Mouse (Mus musculus): ENCODE data around the gene Akap1. TPM values are rescaled to one million over a fixed set of nuclear protein-coding genes. Genes with fewer than 3 reads are reported as not detected.

Gene Akap1
- polyA plus RNA-seq, 1 experiment: 25.4 TPM

DNA sequence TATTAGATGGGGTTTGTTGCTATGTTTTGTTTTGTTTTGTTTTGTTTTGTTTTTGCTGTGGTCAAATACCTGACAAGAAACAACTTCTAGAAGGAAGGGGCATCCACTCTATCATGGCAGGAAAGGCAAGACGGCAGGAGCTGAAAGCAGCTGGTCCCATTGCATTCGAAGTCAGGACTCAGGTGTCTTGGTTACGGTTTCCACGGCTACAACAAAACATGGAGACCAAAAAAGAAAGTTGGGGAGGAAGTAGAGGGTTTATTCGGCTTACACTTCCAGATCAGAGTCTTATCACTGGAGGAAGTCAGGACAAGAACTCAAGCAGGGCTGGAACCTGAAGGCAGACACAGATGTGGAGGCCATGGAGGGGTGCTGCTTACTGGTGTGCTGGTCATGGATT is 47.3 kb downstream of the Akap1 start:
- TF ChIP-seq SRF (IDR thresholded peaks at IDR 0.05; ENCODE audit: control insufficient read depth, insufficient read length, low read depth) (no peak), POLR2A (IDR thresholded peaks at IDR 0.05; ENCODE audit: insufficient read length, low read depth) (no peak)
- H3K27me3 ChIP-seq (ENCODE audit: control insufficient read depth, insufficient read depth, insufficient read length): no peaks in the 10 kb centered on the region
- no peaks in the 10 kb centered on the region for H3K79me2 ChIP-seq (ENCODE audit: control insufficient read depth, insufficient read depth)
- H3ac ChIP-seq (ENCODE audit: control insufficient read depth, insufficient read length): no peak overlapping the region
- H3K36me3 ChIP-seq (ENCODE audit: control insufficient read depth, insufficient read depth): no peaks in the 10 kb centered on the region
- no peak overlapping the region for H3K4me2 ChIP-seq (ENCODE audit: low read depth)
- no peak overlapping the region for H3K4me3 ChIP-seq

DNA sequence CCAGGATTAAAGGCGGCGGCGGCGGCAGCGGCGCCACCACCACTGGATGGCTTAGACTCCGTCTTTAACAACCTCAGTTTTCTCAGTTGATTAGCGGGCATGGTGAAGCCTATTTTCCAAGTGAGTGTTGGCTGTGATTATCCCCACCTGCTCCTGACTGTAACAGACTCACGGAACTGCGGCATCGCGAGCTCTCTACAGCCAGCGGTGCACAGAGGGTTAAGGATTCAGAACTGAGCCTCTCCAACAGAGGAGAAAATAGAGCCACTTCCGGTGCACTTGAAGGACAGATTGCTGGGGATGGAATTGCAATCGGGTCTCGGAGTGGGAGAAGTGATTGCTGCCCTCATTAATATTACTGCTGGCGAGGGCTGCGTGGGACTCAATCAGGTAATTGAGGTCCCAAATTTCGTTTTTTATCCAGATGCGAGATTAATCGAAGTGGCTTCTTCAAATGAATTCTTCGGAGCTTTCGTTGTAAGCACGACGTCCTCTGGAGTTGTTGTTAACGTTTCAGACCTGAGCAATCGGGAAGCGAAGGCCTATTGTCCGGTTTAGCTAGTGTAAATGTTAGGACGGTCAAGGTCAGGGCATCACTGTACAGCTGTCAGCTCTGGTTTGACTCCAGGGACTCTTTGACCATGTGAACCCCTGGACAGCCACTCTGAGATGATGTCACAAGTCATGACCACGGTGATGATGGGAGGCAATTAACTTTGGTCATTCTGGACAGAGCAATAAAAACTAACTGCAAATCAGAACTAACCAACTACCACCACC is 61.0 kb downstream of the Akap1 start:
- TF ChIP-seq MAX (IDR thresholded peaks at IDR 0.05; ENCODE audit: low read depth): no peak
- TF ChIP-seq POLR2AphosphoS2 (IDR thresholded peaks at IDR 0.05; ENCODE audit: insufficient read length, low read depth): no peak
- TF ChIP-seq TCF12 (IDR thresholded peaks at IDR 0.05; ENCODE audit: insufficient read depth, poor library complexity, severe bottlenecking): no peak
- no peak for TF ChIP-seq REST (IDR thresholded peaks at IDR 0.05; ENCODE audit: insufficient read depth, insufficient read length)
- no peak for TF ChIP-seq MYOG (IDR thresholded peaks at IDR 0.05; ENCODE audit: control insufficient read depth in 1 of 3, insufficient read depth in 1 of 3, insufficient read length in 2 of 3, low read depth in 2 of 3)
- no peak for TF ChIP-seq USF1 (IDR thresholded peaks at IDR 0.05; ENCODE audit: low read depth)
- no peak for TF ChIP-seq MYOD1 (IDR thresholded peaks at IDR 0.05; ENCODE audit: control insufficient read depth in 1 of 3, insufficient read length in 2 of 3, low read depth in 2 of 3)
- TF ChIP-seq E2F4 (IDR thresholded peaks at IDR 0.05; ENCODE audit: insufficient read depth): no peak
- no peak for TF ChIP-seq TCF3 (IDR thresholded peaks at IDR 0.05; ENCODE audit: insufficient read length, low read depth)
- no peak for TF ChIP-seq SRF (IDR thresholded peaks at IDR 0.05; ENCODE audit: control insufficient read depth, insufficient read length, low read depth)
- TF ChIP-seq CEBPB (IDR thresholded peaks at IDR 0.05; ENCODE audit: insufficient read depth, poor library complexity, severe bottlenecking): no peak
- no peak for TF ChIP-seq POLR2A (IDR thresholded peaks at IDR 0.05; ENCODE audit: insufficient read length, low read depth)
- no peak overlapping the region for H3K4me3 ChIP-seq
- no peaks in the 10 kb centered on the region for H3K36me3 ChIP-seq (ENCODE audit: control insufficient read depth, insufficient read depth)
- H3ac ChIP-seq (ENCODE audit: control insufficient read depth, insufficient read length): no peak overlapping the region
- no peak overlapping the region for H3K4me2 ChIP-seq (ENCODE audit: low read depth)
- no peaks in the 10 kb centered on the region for H3K27me3 ChIP-seq (ENCODE audit: control insufficient read depth, insufficient read depth, insufficient read length)
- no peaks in the 10 kb centered on the region for H3K79me2 ChIP-seq (ENCODE audit: control insufficient read depth, insufficient read depth)

DNA sequence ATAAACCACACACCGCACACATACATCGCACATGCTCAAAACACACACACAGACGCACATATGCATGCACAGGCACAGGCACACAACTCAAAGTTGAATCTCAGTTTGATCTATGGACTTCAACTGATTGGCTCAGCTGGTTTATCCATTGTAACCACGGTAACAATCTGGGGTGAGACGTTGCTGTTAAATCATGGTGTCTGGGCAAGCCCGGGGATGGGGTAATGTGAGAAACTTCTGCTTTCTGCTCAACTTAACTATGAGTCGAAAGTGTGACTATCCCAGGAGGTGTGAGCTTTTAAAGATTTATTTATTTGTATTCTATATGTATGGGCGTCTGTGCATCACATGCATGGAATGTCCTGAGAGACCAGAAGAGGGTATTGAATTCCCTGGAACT is 68.2 kb downstream of the Akap1 start:
- H3K27me3 ChIP-seq (ENCODE audit: control insufficient read depth, insufficient read depth, insufficient read length): no peaks in the 10 kb centered on the region
- TF ChIP-seq POLR2AphosphoS2 (IDR thresholded peaks at IDR 0.05; ENCODE audit: insufficient read length, low read depth) (no peak), TCF12 (IDR thresholded peaks at IDR 0.05; ENCODE audit: insufficient read depth, poor library complexity, severe bottlenecking) (no peak), MAX (IDR thresholded peaks at IDR 0.05; ENCODE audit: low read depth) (no peak), POLR2A (IDR thresholded peaks at IDR 0.05; ENCODE audit: insufficient read length, low read depth) (no peak), E2F4 (IDR thresholded peaks at IDR 0.05; ENCODE audit: insufficient read depth) (no peak), SRF (IDR thresholded peaks at IDR 0.05; ENCODE audit: control insufficient read depth, insufficient read length, low read depth) (no peak), CEBPB (IDR thresholded peaks at IDR 0.05; ENCODE audit: insufficient read depth, poor library complexity, severe bottlenecking) (no peak)
- H3K4me3 ChIP-seq: no peak overlapping the region
- H3K4me2 ChIP-seq (ENCODE audit: low read depth): no peak overlapping the region
- H3K36me3 ChIP-seq (ENCODE audit: control insufficient read depth, insufficient read depth): no peaks in the 10 kb centered on the region
- H3K79me2 ChIP-seq (ENCODE audit: control insufficient read depth, insufficient read depth): no peaks in the 10 kb centered on the region
- no peak overlapping the region for H3ac ChIP-seq (ENCODE audit: control insufficient read depth, insufficient read length)

DNA sequence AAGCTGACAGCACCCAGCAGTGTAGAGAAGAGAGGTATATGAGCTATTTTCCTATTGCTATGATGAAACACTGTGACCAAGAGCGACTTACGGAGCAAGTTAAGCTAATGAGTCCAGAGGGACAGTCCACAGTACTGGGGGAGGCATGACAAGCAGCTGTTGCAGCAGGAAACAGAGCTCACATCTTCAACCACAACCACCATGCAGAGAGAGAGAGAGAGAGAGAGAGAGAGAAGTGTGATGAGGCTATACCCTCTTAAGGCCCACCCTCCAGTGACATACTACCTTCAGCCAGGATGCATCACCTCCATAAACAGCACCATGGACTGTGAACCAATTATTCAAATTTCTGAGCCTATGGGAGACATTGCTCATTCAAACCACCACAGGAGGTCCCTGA is 74.5 kb downstream of the Akap1 start:
- no peaks in the 10 kb centered on the region for H3K36me3 ChIP-seq (ENCODE audit: control insufficient read depth, insufficient read depth)
- H3K79me2 ChIP-seq (ENCODE audit: control insufficient read depth, insufficient read depth): no peaks in the 10 kb centered on the region
- no peak overlapping the region for H3ac ChIP-seq (ENCODE audit: control insufficient read depth, insufficient read length)
- TF ChIP-seq MYOD1 (IDR thresholded peaks at IDR 0.05; ENCODE audit: control insufficient read depth in 1 of 3, insufficient read length in 2 of 3, low read depth in 2 of 3): peak in 2 of 3 experiments; percentile 27 to 72
- TF ChIP-seq POLR2AphosphoS2 (IDR thresholded peaks at IDR 0.05; ENCODE audit: insufficient read length, low read depth): no peak
- TF ChIP-seq USF1 (IDR thresholded peaks at IDR 0.05; ENCODE audit: low read depth): no peak
- TF ChIP-seq MYOG (IDR thresholded peaks at IDR 0.05; ENCODE audit: control insufficient read depth in 1 of 3, insufficient read depth in 1 of 3, insufficient read length in 2 of 3, low read depth in 2 of 3): peak in 1 of 3 experiments; percentile 22
- no peak overlapping the region for H3K4me2 ChIP-seq (ENCODE audit: low read depth)
- no peak overlapping the region for H3K4me3 ChIP-seq
- H3K27me3 ChIP-seq (ENCODE audit: control insufficient read depth, insufficient read depth, insufficient read length): no peaks in the 10 kb centered on the region

DNA sequence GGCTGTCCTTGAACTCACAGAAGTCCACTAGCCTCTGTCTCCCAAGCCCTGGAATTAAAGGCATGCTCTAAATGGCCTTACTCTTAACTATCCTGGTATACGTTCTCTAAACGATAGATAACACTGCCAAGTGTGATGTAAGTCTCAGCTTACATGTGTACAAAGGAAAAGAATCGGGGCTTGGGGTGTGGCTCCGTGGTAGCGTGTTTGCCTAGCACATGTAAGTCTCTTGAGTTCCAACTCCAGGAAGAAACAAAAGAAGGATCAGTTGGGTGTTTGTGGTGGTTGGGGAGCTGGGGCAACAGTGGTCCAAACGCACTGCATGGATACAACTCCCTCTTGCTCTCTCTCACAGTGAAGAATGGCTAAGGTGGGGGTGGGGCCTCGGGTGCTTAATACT is 77.6 kb downstream of the Akap1 start:
- H3K36me3 ChIP-seq (ENCODE audit: control insufficient read depth, insufficient read depth): no peaks in the 10 kb centered on the region
- no peaks in the 10 kb centered on the region for H3K79me2 ChIP-seq (ENCODE audit: control insufficient read depth, insufficient read depth)
- no peak overlapping the region for H3K4me3 ChIP-seq
- H3ac ChIP-seq (ENCODE audit: control insufficient read depth, insufficient read length): no peak overlapping the region
- no peaks in the 10 kb centered on the region for H3K27me3 ChIP-seq (ENCODE audit: control insufficient read depth, insufficient read depth, insufficient read length)
- TF ChIP-seq E2F4 (IDR thresholded peaks at IDR 0.05; ENCODE audit: insufficient read depth) (no peak), TCF12 (IDR thresholded peaks at IDR 0.05; ENCODE audit: insufficient read depth, poor library complexity, severe bottlenecking) (no peak), POLR2A (IDR thresholded peaks at IDR 0.05; ENCODE audit: insufficient read length, low read depth) (no peak), CEBPB (IDR thresholded peaks at IDR 0.05; ENCODE audit: insufficient read depth, poor library complexity, severe bottlenecking) (no peak), USF1 (IDR thresholded peaks at IDR 0.05; ENCODE audit: low read depth) (no peak), MYOD1 (IDR thresholded peaks at IDR 0.05; ENCODE audit: control insufficient read depth in 1 of 3, insufficient read length in 2 of 3, low read depth in 2 of 3) (no peak), REST (IDR thresholded peaks at IDR 0.05; ENCODE audit: insufficient read depth, insufficient read length) (no peak), POLR2AphosphoS2 (IDR thresholded peaks at IDR 0.05; ENCODE audit: insufficient read length, low read depth) (no peak), TCF3 (IDR thresholded peaks at IDR 0.05; ENCODE audit: insufficient read length, low read depth) (no peak), SRF (IDR thresholded peaks at IDR 0.05; ENCODE audit: control insufficient read depth, insufficient read length, low read depth) (no peak), MYOG (IDR thresholded peaks at IDR 0.05; ENCODE audit: control insufficient read depth in 1 of 3, insufficient read depth in 1 of 3, insufficient read length in 2 of 3, low read depth in 2 of 3) (no peak), MAX (IDR thresholded peaks at IDR 0.05; ENCODE audit: low read depth) (no peak)
- no peak overlapping the region for H3K4me2 ChIP-seq (ENCODE audit: low read depth)

Data from myocyte (in vitro differentiated cells).